Mouse (Mus musculus) liver, adult 2 months (tissue): ENCODE measurements at regions not wholly inside any gene's neighbourhood (a gene's known extent, or its start where the extent isn't known, plus 50 kb on each side); places are given as distances from the start of the nearest gene placed in this dataset.

Source experiments
- CTCF ChIP-seq: fragments of 200-500 bp; IDR thresholded peaks from 2 replicates; pipeline ENCODE4 v1.5.1; 2011; ENCODE audit warnings: low read depth, low read length, control low read depth
- POLR2A ChIP-seq: fragments of 200-500 bp; IDR thresholded peaks from 2 replicates; pipeline ENCODE4 v1.6.1; 2011; ENCODE audit warnings: low read length, control low read depth; ENCODE audit not compliant: insufficient read depth; ENCODE audit errors: extremely low read depth

DNA sequence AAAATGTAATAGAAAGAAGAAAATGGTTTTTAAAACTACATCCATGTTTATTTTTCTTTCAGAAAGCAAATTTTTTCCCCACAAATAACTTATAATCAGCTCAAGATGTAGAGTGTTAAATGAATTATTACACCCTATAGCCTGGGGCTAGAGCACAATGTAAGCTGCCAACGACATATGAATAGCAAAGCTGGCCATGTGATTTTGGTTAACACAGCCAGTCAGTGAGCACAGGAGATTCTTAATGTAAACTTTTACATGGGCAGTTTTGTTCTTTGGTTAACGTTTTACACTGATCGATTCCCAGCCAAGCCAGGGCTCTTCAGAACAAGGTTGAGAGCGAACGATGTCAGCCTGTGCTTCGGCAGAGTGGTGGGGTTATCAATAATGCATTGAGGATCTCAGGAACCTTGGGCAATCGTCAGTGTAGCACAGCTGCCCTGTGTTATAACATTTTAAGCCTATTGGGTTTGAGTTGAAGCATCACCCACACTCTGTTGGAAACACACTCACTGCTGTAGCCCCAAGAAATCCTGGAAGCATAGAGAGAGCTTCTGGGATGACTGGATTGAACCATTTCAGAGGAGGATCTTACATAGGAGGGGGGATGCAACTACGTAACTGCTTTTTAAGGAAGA lies 196.6 kb downstream of the Gm11146 start:
- TF ChIP-seq CTCF (no peak), POLR2A (no peak)
